11 mouse cellular contexts compared by ENCODE assay signal in the genomic region with DNA sequence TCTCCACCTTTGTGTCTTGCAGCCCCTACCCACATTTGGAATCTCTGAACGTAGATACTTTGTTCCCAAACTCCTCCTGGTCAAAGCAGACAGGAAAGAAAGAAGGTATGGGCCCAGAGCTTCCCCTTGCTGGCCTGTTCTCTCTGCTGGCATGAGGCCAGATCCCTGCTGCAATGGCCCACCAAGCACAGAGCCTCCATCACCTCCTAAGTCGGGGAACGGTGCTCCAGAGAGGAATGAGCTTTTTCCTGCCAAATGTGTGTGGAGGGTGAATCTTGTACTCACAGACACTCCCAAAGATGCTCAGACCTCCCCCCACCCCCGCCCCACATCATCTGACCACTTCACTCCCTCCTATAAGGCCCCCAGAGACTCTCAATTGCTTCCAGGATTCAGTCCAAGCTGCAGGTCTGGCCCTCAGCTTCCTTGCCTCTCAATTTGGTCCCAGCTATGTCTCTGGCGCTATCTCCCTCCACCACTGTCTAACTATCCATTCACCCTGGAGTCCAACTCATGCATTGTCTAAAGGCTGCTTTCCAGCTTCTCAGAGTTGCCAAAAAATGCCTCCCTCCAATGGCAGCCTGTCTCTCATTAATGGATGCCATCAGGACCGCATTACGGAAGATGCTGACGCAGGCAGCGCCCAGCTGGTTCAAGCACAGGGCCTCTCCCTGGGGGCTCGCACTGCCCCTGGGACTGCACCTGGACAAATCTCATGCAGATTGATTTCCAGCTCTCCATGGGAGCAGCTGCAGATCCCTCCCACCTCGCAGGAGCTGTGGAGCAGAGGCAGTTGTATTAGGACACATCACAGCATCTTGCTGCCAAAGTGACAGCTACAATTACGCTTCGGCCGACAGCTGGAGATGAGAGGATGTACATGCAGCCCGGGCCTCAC. TPM values are rescaled to one million over a fixed set of nuclear protein-coding genes. Genes with fewer than 3 reads are reported as not detected.
A peak's percentile ranks its signal among the peaks of the same experiment; 100 is the strongest.
DNase-seq lines count a peak whose midpoint lies in the region; ATAC-seq and TF ChIP-seq lines count a peak whose summit lies in the region.
"Had no signal": no experiment of that assay in that cellular context is flagged by ENCODE, and none has a peak within 500 bp of the region (broad histone marks: within the 10 kb centered on the region; RNA-seq: fewer than 3 reads in every experiment).

No protein-coding gene starts in this region.

- no peaks in the 10 kb centered on the region for H3K36me3 ChIP-seq in embryonic facial prominence, embryonic 12.5 days
- no peaks in the 10 kb centered on the region for H3K36me3 ChIP-seq in hindbrain, embryonic 13.5 days
- no peaks in the 10 kb centered on the region for H3K36me3 ChIP-seq in kidney, adult 2 months (ENCODE audit: control insufficient read depth, insufficient read depth, low read length)

- H3K27ac ChIP-seq in embryonic facial prominence, embryonic 12.5 days = peak overlapping the region; percentile 65
- H3K27ac ChIP-seq in hindbrain, embryonic 13.5 days = peak overlapping the region; percentile 69
- H3K27ac ChIP-seq in kidney, adult 2 months (ENCODE audit: insufficient read depth, low read depth, low read length) = no peak overlapping the region

- H3K4me2 ChIP-seq in embryonic facial prominence, embryonic 12.5 days (replicated peaks) = peak overlapping the region; percentile 21
- peak overlapping the region; percentile 11 for H3K4me2 ChIP-seq in hindbrain, embryonic 13.5 days
- H3K4me2 ChIP-seq: liver, embryonic 11.5 days had no signal

- peak; percentile 30 for DNase-seq in layer of hippocampus, adult 11-12 months (ENCODE audit: low spot score)
- no peak for DNase-seq in layer of hippocampus, postnatal 36 days
- peak; percentile 34 to 47 for DNase-seq in right cerebral cortex, postnatal 10 days (ENCODE audit: low spot score in 2 of 2)
- no peak for DNase-seq in embryo, embryonic 10 days (ENCODE audit: low spot score)
- no peak for DNase-seq in kidney, adult 2 months
- DNase-seq in lung, postnatal 14 days = no peak
- DNase-seq: adrenal gland, adult 8-10 months had no signal

- peak; percentile 55; the same call in 1 of the 2 replicates for ATAC-seq in embryonic facial prominence, embryonic 12.5 days (ENCODE audit: insufficient number of reproducible peaks, insufficient read depth, low FRiP score, low TSS enrichment)
- ATAC-seq in hindbrain, embryonic 13.5 days (ENCODE audit: low FRiP score) = peak; percentile 65
- ATAC-seq: inflammation-experienced regulatory T-cells, adult 6 months had no signal

- WGBS in embryonic facial prominence, embryonic 12.5 days = 37% methylated on average over 15 of the region's 15 CpGs
- 47% methylated on average over 15 of the region's 15 CpGs for WGBS in hindbrain, embryonic 13.5 days
- WGBS in kidney, adult 2 months = 72% methylated on average over 15 of the region's 15 CpGs

- no peak for TF ChIP-seq POLR2A in kidney, adult 2 months (IDR thresholded peaks at IDR 0.05; ENCODE audit: low read depth, low read length)

- no peak overlapping the region for H3K9ac ChIP-seq in embryonic facial prominence, embryonic 12.5 days
- H3K9ac ChIP-seq in hindbrain, embryonic 13.5 days = no peak overlapping the region

- H3K27me3 ChIP-seq in embryonic facial prominence, embryonic 12.5 days = no peaks in the 10 kb centered on the region
- no peaks in the 10 kb centered on the region; the same call in none of the 2 replicates for H3K27me3 ChIP-seq in hindbrain, embryonic 13.5 days
- no peaks in the 10 kb centered on the region for H3K27me3 ChIP-seq in kidney, adult 2 months (replicated peaks; ENCODE audit: control insufficient read depth, insufficient read depth, low read length)

- no peaks in the 10 kb centered on the region for H3K9me3 ChIP-seq in embryonic facial prominence, embryonic 12.5 days
- no peaks in the 10 kb centered on the region for H3K9me3 ChIP-seq in hindbrain, embryonic 13.5 days

- H3K4me3 ChIP-seq in embryonic facial prominence, embryonic 12.5 days = no peak overlapping the region
- H3K4me3 ChIP-seq in hindbrain, embryonic 13.5 days = no peak overlapping the region
- no peak overlapping the region for H3K4me3 ChIP-seq in kidney, adult 2 months (ENCODE audit: insufficient read depth, low read depth, low read length)

- no peak for TF ChIP-seq CTCF in kidney, adult 2 months (conservative IDR thresholded peaks at IDR 0.05; ENCODE audit: insufficient read depth, insufficient read length, low read depth, low read length)

- peaks cover 22% of the 10 kb centered on the region for H3K4me1 ChIP-seq in embryonic facial prominence, embryonic 12.5 days
- H3K4me1 ChIP-seq in hindbrain, embryonic 13.5 days (replicated peaks) = peaks cover 20% of the 10 kb centered on the region
- H3K4me1 ChIP-seq in kidney, adult 2 months (ENCODE audit: control insufficient read depth, insufficient read depth, low read length) = peaks cover 12% of the 10 kb centered on the region

RNA-seq across cellular contexts. Expression of a gene that starts 24.6 kb away (rescaled TPM):
- total RNA-seq in layer of hippocampus, postnatal 36 days (2021) = 10 to 100 TPM; 32.7 to 33.4 TPM
- 104 and 110 TPM in 2 replicates for polyA plus RNA-seq in embryonic facial prominence, embryonic 12.5 days (2016; fragmentation: Nextera tagmentation; extraction: Ambion mirVana)
- 113 TPM in 2 replicates for polyA plus RNA-seq in hindbrain, embryonic 13.5 days (2015; fragmentation: Nextera tagmentation; extraction: Ambion mirVana)
- polyA plus RNA-seq in kidney, adult 2 months (2012; rRNA removed) = 15.6 and 17.2 TPM in 2 replicates

RNA-seq across cellular contexts. Expression of a gene that starts 57.7 kb away (rescaled TPM):
- 100 to 1,000 TPM; 205 to 208 TPM for total RNA-seq in layer of hippocampus, postnatal 36 days (2021)
- polyA plus RNA-seq in embryonic facial prominence, embryonic 12.5 days (2016; fragmentation: Nextera tagmentation; extraction: Ambion mirVana) = 228 and 235 TPM in 2 replicates
- polyA plus RNA-seq in hindbrain, embryonic 13.5 days (2015; fragmentation: Nextera tagmentation; extraction: Ambion mirVana) = 256 and 270 TPM in 2 replicates
- polyA plus RNA-seq in kidney, adult 2 months (2012; rRNA removed) = 48.5 and 70.9 TPM in 2 replicates

Comparison
In these comparisons a context has a peak if more than half of its experiments do, and no peak if none do; other contexts are left out.
1. DNase-seq: peak in layer of hippocampus, adult 11-12 months (single experiment) and right cerebral cortex, postnatal 10 days (2 of 2); none in layer of hippocampus, postnatal 36 days (0 of 2), embryo, embryonic 10 days (single experiment), kidney, adult 2 months (single experiment) and lung, postnatal 14 days (single experiment).